Mouse (Mus musculus) limb, embryonic 10.5 days (tissue): ENCODE measurements at regions not wholly inside any gene's neighbourhood (a gene's known extent, or its start where the extent isn't known, plus 50 kb on each side); places are given as distances from the start of the nearest gene placed in this dataset.

ENCODE experiments used
- DNase-seq: peaks from one replicate; pipeline ENCODE4 v3.0.0-alpha.2; 2017; ENCODE audit warnings: low spot score
- H3K27ac ChIP-seq: fragments of 300-500 bp; sonication (generic); 2 replicates; pipeline ENCODE4 v1.5.1; 2016; ENCODE audit warnings: mild to moderate bottlenecking
- H3K27me3 ChIP-seq: fragments of 300-500 bp; sonication (generic); 2 replicates; pipeline ENCODE4 v1.6.1; 2016; ENCODE audit warnings: low read depth, mild to moderate bottlenecking; ENCODE audit not compliant: poor library complexity, severe bottlenecking
- H3K36me3 ChIP-seq: fragments of 300-500 bp; sonication (generic); 2 replicates; pipeline ENCODE4 v1.6.1; 2016; ENCODE audit warnings: mild to moderate bottlenecking, moderate library complexity
- H3K4me1 ChIP-seq: fragments of 300-500 bp; sonication (generic); 2 replicates; pipeline ENCODE4 v1.6.1; 2016
- H3K4me3 ChIP-seq: fragments of 300-500 bp; sonication (generic); 2 replicates; pipeline ENCODE4 v1.5.1; 2016; ENCODE audit warnings: mild to moderate bottlenecking, moderate library complexity
- H3K9me3 ChIP-seq: fragments of 300-500 bp; sonication (generic); replicated peaks from 2 replicates; pipeline ENCODE4 v1.6.1; 2016; ENCODE audit warnings: mild to moderate bottlenecking
- WGBS: fragments of 180-500 bp; shearing (Covaris S2); methylation state at CpG from one replicate; pipeline ENCODE4 v1.1.7; 2016; 5-methylcytosine and 5-hydroxymethylcytosine counted together

DNA sequence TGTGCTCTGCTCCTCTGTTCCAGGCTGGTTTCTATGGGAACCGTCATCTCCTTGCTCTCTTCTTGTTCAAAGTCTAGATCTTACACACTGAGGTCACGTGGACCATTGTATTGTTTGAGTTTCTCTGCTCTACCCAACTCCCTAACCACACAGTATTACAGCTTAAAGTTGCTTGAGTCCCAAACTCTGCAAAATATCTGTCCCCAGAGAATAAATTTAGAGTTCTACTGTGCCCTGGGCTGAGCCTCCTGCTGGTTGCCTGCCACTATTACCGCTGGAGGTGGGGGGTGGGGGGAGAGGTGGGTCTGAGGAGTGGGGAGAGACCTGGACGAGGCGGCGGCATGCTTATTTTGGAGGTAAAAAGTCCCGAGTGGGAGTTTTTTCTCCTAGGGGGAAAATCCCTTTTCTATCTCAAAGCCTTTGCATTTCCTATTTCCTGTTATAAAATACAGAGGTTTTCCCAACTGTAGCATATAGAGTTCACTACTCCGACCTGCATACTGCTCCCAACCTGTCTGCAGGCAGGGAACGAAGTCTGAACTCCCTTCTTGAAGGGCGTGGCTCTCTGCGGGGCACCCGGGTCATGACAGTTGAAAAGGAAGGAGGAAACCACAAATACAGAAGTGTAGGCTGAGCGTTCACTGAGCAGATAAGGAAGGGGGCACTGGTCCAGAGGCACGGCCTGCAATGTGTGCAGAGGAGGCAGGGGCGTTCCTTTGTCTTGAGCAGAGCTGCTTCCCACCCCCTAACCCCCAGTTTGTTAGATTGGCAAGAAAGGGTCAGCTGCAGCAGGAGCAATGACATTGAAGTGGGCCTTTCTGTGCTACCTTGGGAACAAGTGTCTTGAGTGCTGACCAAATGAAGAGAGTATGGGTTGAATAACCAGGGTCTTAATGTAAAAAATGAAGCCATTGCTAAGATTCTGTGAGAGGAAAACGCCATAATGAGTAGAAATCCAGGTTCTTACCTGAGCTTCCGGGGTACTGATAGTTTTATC lies 188.7 kb downstream of the Akap7 start:
- H3K27ac ChIP-seq: no peak overlapping the region
- H3K4me3 ChIP-seq: no peak overlapping the region
- no peaks in the 10 kb centered on the region for H3K27me3 ChIP-seq

DNA sequence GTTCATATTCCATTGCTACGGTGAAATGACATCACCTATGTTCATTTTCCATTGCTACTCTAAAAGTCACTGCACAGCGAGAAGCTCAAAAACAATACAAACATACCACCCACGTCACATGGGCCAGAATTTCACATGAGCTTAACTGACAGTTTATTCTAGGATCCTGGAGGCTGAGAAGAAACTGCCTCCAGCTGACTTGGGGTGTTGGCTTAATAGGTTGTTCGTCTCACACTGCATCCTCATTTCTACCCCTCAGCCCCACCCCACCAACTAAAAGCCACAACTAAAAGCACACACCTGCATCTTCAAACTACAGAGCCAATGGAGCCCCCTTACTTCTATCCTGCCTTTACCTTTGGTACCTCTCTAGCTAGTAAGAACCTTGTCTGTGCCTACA lies 187.0 kb upstream of the Arg1 start:
- Histone ChIP-seq H3K36me3 (no peaks in the 10 kb centered on the region), H3K27ac (no peak overlapping the region), H3K4me1 (peaks cover 25% of the 10 kb centered on the region), H3K9me3 (no peaks in the 10 kb centered on the region), H3K27me3 (no peaks in the 10 kb centered on the region), H3K4me3 (no peak overlapping the region)
- WGBS: 91% methylated on average over 4 of the region's 4 CpGs
- DNase-seq: no peak

More for the DNA sequence above, 188.7 kb downstream of the Akap7 start:
- Histone ChIP-seq H3K36me3 (no peaks in the 10 kb centered on the region), H3K9me3 (no peaks in the 10 kb centered on the region), H3K4me1 (peaks cover 6% of the 10 kb centered on the region; the same call in 1 of the 2 replicates)
- no peak for DNase-seq
- WGBS: 46% methylated on average over 17 of the region's 17 CpGs

DNA sequence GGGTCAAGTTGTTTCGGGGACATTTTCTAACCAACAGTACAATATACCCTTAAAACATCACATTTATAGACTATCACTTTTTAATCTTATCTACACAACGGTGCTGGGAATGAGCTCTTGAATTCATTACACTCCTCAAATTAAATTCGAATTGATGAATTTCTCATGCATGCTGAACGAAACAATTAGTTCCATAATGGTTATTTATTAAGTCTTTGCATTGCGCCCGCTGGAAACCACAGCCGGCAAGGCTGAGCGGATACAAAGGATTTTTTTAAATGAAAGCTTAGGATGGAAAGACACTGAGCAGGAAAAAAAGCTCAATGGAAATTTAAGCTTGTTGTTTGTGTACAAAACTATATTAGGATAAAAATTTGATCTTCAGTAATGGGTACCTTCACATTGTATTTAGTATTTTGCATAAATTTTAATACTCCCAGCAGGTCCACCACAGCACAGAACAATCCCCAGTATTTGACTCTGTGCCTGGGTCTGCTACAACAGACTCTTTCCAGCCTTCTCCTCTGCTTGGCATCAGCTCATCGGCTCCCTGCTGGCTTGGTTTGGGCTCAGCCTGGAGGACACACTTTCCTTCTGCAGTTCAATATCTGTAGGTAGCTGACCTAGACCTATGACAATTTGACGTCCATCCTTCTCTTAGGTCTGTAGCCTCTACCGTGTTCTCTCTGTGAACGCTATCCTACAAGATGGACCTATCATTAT lies 185.3 kb upstream of the Arg1 start:
- Histone ChIP-seq H3K9me3 (no peaks in the 10 kb centered on the region), H3K4me1 (peaks cover 19% of the 10 kb centered on the region), H3K36me3 (no peaks in the 10 kb centered on the region), H3K4me3 (no peak overlapping the region), H3K27ac (no peak overlapping the region), H3K27me3 (no peaks in the 10 kb centered on the region)
- whole genome bisulfite sequencing: 70% methylated on average over 12 of the region's 12 CpGs
- DNase-seq: no peak

DNA sequence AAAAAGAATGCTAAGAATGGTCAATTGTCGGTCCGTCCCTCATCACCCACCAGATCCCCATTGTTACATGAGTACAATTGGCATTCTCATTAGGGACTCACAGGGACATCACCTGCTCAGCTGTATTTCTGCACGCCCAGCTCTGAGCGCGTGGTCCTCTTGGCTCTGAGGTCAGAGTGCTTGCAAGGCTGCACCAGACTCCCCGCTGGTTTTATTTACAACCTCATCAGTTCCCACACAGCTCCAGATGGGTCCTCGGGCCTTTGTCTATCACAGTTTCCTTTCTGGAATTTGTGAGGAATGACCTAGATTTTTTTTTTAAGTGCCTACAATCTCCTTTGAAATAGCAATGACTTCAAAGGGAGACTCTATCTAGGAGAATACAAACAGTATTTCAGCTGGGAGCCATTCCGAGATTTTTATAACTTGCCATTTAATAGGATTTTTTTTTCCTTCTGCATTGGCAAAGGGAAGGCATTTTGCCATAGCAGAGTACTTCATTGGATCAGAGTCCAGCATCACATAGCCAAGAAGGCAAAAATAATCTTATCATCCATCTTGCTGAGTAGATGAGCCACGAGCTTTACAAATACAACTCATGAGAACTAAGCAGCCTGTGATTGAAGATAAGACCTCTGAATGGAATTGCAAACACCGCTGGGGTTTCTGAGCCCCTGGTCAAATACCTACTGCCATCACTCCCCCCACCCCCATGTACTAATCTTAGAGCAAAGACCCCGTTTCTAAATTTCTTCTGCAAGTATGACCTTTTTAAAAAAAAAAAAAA lies 184.5 kb upstream of the Arg1 start:
- 16% methylated on average over 11 of the region's 11 CpGs for whole genome bisulfite sequencing
- Histone ChIP-seq H3K27me3 (no peaks in the 10 kb centered on the region), H3K9me3 (no peaks in the 10 kb centered on the region), H3K4me3 (no peak overlapping the region), H3K4me1 (peaks cover 19% of the 10 kb centered on the region), H3K27ac (no peak overlapping the region), H3K36me3 (no peaks in the 10 kb centered on the region)
- no peak for DNase-seq

DNA sequence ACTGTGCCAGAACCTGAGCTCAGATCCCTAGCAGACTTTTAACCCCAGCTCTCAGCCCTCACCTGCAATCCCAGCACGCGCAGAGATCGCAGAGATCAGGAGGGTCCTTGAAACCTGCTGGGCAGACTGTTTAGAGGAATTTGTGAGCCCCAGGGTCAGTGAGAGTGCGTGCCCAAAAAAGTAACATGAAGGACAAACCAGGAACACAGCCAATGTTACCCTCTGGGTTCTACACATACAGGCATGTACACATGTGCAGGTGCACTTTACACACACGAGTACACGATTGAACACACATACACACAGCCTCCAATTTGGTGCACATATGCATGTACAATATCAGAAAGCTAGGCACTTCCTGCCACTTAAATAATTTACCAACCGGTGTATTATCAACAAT lies 183.9 kb upstream of the Arg1 start:
- WGBS: 51% methylated on average over 7 of the region's 7 CpGs
- H3K9me3 ChIP-seq: no peaks in the 10 kb centered on the region
- H3K4me1 ChIP-seq: peaks cover 19% of the 10 kb centered on the region
- H3K4me3 ChIP-seq: no peak overlapping the region
- no peaks in the 10 kb centered on the region for H3K36me3 ChIP-seq
- no peak for DNase-seq
- no peak overlapping the region for H3K27ac ChIP-seq
- H3K27me3 ChIP-seq: no peaks in the 10 kb centered on the region

DNA sequence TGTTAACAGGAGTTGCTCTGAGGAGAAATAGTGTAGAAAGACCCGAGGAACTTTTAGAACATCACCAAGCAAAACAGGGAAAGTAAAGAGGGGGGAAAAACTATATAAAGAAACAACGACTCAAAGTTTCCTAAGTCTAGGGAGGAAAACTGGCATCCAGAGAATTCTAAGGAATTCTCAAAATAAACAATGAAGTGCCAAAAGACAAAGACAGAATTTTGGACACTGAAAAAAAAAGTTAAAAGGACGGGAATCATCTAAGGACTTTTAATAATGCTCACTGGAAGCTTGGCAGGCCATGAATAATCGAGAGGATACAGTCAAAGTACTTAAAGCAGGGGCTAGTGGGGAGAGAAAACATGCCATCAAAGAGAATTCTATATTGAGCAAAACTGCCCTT lies 170.8 kb upstream of the Arg1 start:
- H3K4me1 ChIP-seq: no peaks in the 10 kb centered on the region
- no peak for DNase-seq
- H3K27ac ChIP-seq: no peak overlapping the region
- no peaks in the 10 kb centered on the region for H3K27me3 ChIP-seq
- no peak overlapping the region for H3K4me3 ChIP-seq
- 80% methylated on average over 4 of the region's 4 CpGs for WGBS
- no peaks in the 10 kb centered on the region for H3K36me3 ChIP-seq
- H3K9me3 ChIP-seq: no peaks in the 10 kb centered on the region

DNA sequence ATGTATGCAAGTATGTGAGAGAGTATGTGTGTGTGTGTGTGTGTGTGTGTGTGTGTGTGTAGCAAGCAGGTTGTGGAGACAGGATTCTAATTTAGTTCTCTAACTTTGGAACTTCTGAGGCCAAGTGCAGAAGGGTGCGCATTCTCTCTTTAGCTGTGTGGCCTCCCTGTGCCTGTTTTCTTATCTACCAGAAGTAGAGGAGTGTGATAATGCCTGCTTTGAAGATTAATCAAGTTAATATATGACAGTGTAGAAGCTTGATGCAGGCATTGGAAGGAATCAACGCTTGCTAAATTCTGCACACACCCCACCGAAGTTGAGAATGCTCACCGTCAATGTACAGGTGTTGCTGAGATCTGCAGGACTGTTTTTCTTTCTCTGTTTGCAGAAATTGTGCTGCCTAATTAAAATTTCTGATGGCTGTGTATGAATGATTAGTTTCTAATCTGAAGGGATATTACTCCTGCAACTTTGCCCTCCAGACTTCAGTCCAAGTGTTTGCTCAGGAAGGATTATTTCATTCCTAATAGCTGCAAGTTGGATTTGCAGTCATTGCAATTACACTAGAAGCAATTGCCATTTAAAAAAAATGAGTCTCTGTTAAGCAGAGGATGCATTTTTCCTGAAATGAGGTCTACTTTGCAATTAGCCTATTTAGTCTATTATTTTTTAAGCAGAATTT lies 162.6 kb upstream of the Arg1 start:
- H3K4me3 ChIP-seq: no peak overlapping the region
- 92% methylated on average over 4 of the region's 4 CpGs for WGBS
- no peaks in the 10 kb centered on the region for H3K27me3 ChIP-seq
- H3K9me3 ChIP-seq: no peaks in the 10 kb centered on the region
- DNase-seq: peak; percentile 5
- H3K36me3 ChIP-seq: no peaks in the 10 kb centered on the region
- H3K4me1 ChIP-seq: no peaks in the 10 kb centered on the region
- no peak overlapping the region for H3K27ac ChIP-seq

DNA sequence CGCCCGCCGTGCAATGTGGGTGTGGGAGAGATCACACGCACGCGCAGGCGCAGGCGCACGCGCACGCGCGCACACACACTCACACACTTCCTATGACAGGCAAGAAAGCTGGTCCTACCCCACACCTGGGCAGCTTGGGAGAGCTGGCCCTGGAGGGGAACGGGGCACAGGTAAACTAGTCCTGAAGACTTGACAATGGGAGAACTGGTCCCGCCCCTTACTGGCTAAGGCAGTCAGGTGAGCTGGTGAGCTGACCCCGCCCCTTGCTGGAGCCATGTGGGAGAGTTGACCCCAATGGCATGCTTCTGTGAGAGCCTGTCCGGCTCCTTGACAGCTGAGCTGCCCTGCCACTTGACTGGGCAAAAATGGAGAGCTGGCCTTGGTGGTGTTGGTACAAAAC lies 159.5 kb upstream of the Arg1 start:
- 98% methylated on average over 17 of the region's 17 CpGs for WGBS
- H3K36me3 ChIP-seq: no peaks in the 10 kb centered on the region
- no peaks in the 10 kb centered on the region for H3K27me3 ChIP-seq
- no peaks in the 10 kb centered on the region for H3K9me3 ChIP-seq
- H3K27ac ChIP-seq: no peak overlapping the region
- H3K4me1 ChIP-seq: peaks cover 15% of the 10 kb centered on the region
- H3K4me3 ChIP-seq: no peak overlapping the region
- DNase-seq: peak; percentile 27

DNA sequence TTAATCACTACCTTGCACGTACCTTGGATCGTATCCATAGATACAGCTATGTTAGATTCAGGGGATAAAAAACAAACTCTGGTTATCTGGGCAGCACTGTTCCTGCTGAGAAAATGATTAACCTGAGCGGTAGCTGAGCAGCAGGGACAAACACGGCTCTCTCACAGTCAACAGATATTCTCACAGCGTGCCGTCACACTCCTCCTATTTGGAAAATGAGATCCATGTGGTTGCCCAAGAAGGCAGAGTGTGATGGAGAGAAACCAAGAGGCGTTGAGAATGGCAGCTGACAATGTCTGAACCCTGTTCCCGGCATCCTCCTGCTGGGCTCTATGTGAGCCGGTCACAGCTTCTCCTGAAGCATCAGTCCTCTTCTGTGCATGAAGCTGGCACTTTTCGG lies 155.6 kb upstream of the Arg1 start:
- Histone ChIP-seq H3K27ac (peak overlapping the region; percentile 70), H3K4me1 (peaks cover 18% of the 10 kb centered on the region), H3K36me3 (no peaks in the 10 kb centered on the region), H3K4me3 (no peak overlapping the region), H3K9me3 (no peaks in the 10 kb centered on the region), H3K27me3 (no peaks in the 10 kb centered on the region)
- peak; percentile 37 for DNase-seq
- 55% methylated on average over 10 of the region's 10 CpGs for WGBS

DNA sequence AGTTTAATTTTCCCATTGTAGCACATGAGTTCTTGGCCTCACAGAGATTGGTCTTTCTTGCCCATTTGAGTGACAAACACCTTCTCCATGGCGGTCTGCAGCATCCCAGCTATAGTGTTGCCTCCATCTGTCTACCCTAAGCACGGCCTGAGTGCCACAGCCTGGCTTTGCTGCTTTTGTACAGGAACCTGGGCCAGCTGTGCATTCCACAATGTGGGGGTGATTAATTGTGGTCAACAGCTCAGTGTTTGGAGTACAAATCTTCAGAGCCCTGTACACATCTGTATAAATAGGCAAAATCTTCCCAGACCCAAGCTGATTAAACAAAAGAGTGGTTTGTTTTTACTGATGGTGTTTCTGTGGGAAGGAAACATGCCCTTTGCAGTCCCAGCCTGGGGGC lies 145.3 kb upstream of the Arg1 start:
- WGBS: 66% methylated on average over 2 of the region's 2 CpGs
- DNase-seq: no peak
- H3K27ac ChIP-seq: no peak overlapping the region
- peaks cover 10% of the 10 kb centered on the region; the same call in 1 of the 2 replicates for H3K4me1 ChIP-seq
- no peak overlapping the region for H3K4me3 ChIP-seq
- no peaks in the 10 kb centered on the region for H3K27me3 ChIP-seq
- H3K36me3 ChIP-seq: no peaks in the 10 kb centered on the region
- H3K9me3 ChIP-seq: no peaks in the 10 kb centered on the region

DNA sequence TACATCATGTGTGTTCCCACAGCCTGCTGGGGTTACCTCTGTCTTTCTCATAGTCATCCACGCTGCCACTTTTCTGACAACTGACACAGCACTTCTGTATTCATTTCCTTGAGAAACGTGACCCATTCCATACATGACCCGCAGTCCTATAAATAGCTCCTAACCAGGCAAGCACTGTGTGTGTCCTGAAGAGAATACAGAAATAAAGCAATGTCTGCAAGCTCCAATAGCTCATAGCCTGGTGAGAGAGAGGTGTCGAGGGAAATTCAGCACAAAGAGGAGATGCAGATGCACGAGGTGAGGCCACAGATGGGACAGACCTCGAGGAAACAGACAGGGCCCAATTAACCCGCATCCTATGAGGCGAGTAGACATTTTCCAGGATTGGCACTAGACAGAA lies 141.0 kb upstream of the Arg1 start:
- no peaks in the 10 kb centered on the region for H3K36me3 ChIP-seq
- H3K4me3 ChIP-seq: no peak overlapping the region
- peaks cover 4% of the 10 kb centered on the region; the same call in 1 of the 2 replicates for H3K4me1 ChIP-seq
- H3K9me3 ChIP-seq: no peaks in the 10 kb centered on the region
- no peaks in the 10 kb centered on the region for H3K27me3 ChIP-seq
- no peak overlapping the region for H3K27ac ChIP-seq
- no peak for DNase-seq
- 67% methylated on average over 8 of the region's 8 CpGs for WGBS

DNA sequence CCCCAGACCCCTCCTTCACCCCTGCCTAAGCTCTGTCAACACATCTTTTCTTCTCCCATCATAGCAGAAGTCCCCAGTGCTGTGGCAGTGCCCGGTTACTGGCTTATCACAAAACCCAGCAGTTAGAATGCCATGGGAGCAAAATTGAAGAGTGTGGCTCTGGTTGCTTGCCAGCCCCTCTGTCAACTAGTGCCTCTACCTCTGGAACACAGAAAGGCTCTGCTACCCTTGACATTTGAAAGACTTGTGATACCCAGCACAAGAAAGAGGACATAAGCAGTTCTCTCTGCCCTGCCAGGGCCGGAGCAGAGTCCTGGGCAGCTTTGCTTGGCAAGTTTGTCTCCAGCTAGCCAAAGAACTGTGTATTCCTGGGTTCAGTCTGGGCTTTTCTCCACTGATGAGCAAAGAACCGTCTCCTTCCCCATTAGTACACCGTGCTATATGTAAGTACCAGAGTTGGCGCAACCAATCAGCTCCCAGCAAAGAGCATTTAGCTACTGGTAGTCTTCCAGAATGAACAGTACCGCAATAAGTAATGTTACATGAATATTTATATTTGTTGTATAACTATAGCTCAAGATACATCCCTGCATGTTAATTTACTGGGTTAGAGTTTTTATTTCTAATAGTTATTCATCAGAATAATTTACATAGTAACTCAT lies 137.5 kb upstream of the Arg1 start:
- H3K9me3 ChIP-seq: no peaks in the 10 kb centered on the region
- no peak overlapping the region for H3K4me3 ChIP-seq
- H3K4me1 ChIP-seq: peaks cover 13% of the 10 kb centered on the region
- H3K27ac ChIP-seq: no peak overlapping the region
- WGBS: 91% methylated on average over 6 of the region's 6 CpGs
- no peaks in the 10 kb centered on the region for H3K36me3 ChIP-seq
- DNase-seq: no peak
- H3K27me3 ChIP-seq: no peaks in the 10 kb centered on the region
